Mouse (Mus musculus) cerebellum, postnatal 14 days (tissue): Measurements from ENCODE around the gene Irf8.

Source experiments
- DNase-seq, 2 experiments: peaks; one replicate each; pipeline ENCODE4 v3.0.0; 2021; ENCODE audit warnings: mixed read lengths in 2 of 2

Gene Irf8

DNA sequence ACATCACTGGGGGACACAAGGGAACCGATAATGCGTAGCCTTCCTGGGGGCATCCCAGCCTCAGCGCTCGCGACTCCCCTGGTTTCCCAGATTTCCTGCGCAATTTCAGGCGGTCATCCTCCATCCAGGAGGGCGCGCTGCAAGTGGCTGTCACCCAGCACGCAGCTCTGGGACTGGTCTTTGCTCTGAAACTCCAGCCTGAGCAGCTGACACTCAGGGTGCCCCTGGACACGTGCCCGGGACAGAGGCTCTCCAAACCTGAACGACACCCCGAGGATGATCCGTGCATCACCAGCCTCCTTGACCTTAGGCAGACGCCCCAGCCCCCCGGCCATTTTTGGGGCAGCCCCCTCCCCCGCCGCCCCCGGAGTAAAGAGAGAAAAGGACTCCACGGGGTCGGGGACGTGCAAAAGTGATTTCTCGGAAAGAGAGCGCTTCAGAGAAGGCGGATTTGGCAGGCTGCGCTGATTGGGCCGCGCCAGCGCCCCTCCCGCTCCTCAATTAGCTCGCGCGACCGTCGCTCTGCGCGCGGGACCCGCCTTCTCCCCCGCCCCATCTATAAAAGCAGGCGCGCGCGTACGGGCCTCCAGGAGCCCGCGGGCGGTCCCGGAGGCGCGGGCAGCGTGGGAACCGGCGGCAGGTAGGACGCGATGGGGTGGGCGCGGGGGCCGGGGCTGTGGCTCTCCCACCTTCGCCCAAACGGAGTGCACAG, at the start of gene Irf8:
Gene Irf8 (plus strand): TSS at position 589 of the 712 bp plus-strand sequence.
- DNase-seq: peak; percentile 87

DNA sequence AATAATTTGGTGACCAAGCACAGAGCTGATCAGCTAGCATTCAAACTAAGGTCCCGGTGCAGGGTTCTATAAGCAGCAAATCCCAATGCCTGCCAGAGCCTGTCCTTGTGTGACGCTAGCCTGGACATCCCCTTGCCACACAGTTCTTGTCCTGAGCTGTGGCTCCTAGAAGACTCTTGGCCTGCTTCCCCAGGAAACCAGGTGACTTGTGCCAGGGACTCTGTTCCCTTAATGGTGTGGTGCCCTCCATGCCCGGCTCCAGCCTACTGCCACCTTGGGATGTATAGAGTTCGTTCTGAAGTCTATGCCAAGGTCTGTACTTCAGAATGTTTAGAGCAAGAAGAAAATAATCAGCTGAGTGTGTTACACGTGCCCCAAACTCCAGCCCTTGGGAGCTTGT, 49.6 kb upstream of the Irf8 start:
- no peak for DNase-seq

DNA sequence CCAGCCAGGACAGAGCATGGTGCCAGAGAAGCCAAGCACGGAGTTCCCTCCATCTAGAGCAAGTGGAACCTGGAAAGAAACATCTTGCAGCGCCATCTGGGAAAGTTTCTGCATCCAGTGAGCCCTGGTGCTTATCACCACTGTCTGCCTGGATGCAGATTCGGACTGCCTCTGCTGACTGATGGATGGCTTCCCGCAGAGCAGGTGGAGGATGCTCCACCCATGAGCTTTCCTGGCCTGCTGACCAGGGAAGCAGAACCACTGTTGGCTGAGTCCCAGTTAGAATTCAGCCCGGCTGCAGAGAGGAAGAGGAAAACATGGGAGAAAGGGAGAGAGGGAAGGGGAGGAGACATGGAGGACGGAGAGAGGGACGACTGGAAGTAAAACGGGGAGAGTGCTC, 48.4 kb upstream of the Irf8 start:
- no peak for DNase-seq

DNA sequence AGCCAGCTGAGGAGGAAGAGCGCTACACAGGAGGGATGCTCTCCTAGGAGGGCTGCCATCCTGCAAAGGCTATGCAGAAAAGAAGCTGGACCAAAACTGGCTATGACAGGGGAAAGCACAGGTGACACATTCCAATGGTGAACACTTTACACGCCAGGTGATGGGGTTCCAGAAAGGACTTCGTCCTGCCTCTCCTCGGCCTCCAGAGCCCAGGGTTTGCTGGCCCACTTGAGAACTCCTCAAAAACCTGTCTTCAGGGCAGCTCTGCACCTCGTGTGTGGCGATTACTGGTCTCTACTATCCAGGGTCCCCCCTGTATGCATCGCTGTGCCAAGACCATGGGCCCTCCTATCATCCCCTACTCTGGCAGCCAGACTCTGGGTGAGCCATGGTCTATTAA, 47.6 kb upstream of the Irf8 start:
- no peak for DNase-seq

DNA sequence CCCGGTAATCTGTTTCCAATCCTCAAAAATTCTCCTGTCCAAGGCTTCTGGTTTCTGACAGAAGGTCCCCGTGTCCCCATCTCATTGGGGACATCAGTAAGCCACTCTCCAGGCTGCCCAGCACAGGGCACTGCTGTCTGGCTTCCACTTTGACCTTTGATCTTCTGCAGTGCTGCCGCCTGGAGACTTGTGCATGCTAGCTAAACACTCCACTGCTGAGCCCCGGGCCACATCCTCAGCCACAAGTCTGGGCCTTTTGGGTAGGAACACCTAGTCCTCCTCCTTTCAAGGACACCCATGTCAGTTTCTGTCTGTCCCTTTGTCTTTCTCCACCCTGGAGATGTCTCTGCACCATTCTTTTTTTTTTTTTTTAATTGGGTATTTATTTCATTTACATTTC, 43.2 kb upstream of the Irf8 start:
- no peak for DNase-seq

DNA sequence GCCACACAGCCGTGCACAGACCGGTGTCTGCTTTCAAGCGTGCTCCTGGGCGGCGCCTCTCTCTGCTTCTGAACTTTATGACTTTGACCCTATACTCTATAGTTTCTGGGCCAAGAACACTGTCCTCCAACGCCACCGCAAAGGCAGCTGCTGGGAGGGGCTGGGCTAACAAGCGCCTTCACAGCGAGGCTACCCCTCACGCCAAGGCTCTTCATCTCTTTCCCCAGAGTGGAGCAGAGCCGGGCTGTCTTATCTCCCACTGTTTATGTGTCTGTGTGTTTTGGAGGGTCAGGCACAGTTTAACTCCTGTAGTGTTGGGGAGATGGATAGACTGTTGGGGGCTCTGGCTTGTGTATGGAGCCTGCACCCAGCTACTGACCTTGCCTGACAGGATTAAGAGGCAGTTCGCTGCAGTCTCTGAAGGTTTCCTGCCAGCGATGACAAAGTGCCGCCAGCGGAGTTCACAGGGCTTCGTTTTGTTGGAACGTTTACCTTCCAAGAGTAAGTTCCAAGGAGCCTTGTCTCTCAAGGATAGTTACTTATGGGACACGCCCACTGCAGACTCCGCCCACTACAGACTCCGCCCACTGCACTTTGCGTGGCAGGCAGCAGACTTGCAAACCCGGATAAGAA, 42.2 kb upstream of the Irf8 start:
- no peak for DNase-seq

DNA sequence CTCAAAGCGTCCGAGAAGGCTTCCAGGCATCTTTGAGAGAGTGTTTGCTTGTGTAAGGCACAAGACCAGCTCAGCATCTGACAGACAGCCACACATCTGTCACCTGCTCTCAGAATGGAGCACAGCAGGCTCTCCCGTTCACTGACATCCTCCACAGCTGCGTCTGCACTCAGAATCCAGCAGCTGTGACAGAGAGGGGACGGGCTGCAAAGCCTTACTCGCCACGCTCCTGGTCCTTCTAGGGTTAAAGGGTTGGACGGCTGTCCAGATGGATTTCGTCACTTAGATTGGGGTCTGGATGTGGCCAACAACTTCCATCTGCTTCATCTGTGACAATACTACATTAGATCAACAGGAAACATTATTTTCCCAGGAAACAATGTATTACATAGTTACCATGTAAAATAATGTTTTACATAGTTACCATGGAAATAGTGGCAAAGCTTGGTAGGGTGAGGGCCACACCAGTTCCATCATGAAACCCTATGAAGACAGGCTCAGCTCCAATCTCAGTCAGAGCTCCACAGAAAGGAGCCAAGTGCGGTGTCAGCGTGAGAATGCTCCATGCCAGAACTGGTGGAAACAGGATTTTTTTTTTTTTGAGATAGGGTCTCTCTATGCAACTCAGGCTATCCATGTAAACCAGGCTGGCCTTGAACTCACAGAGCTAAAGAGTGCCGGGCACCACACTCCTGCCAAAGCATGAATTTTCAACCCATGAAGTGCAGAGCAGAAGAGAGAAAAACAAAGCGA, 39.6 kb upstream of the Irf8 start:
- peak; percentile 39 to 41 for DNase-seq

DNA sequence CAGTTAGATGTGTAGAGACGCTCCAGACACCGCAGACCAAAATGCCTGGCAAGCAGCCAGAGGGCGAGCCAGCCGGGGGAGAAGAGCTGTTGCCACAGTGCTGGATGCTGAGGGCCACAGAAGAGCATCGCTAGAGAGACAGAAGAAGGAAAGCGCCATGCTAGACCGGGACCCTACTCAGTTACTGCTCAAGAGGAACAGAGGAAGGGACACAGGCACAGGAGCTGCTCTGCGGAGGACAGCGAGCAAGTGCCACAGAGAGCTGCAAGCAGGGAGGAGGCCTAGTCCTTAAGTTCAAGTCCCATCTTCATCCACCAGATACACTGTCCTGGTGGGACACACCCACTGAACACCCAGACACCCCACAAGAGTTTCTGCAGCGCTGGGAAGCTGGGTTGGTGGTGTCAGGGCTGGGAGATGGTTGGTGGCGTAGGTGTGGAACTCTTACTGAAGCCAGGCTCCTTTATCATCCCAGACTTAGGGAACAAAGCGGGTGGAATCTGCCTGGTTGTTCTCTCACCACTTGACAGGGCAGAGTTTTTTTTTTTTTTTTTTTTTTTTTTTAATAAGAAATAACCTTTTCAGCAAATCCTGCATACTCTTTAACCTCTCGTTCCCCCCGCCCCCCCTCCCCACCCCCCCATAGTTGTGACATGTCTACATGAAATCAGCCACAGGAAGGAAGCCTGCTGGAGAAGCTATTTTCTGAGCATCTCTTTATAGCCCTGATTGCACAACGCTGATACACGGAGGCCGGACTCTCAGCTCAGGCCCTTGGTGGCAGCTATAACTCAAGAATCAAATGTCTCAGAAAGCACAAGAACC, 38.8 kb upstream of the Irf8 start:
- peak; percentile 71 to 76 for DNase-seq

DNA sequence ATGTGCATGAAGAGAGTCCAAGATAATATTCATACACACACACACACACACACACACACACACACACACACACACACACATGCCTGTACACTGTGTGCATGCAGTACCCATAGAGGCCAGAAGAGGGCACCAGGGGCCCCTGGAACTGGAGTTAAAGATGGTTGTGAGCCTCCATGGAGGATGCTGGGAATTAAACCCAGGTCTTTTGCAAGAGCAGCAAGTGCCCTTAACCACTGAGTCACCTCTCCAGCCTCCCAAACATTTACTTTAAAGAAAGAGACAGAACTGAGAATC, 38.2 kb upstream of the Irf8 start:
- DNase-seq: peak in 1 of 2 experiments; percentile 62

DNA sequence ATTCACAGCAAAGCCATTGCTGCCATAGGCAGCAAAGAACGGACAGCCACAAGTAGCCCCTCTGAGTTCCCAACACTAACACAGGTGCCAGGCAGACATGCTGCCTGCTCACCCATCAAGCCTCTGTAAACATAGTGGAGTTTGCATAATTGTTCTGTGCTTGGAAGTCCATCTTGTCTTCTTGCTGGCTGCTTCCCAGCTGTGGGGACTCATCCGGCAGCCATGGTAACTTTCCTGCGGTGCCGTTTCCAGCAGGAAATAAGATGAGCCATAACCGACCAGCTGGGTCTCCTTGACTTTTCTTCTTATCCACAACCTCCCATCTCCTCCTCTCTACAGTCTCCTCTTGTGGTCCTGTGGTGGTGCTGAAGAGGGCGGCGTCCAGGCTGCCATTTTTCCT, 37.7 kb upstream of the Irf8 start:
- DNase-seq: no peak

DNA sequence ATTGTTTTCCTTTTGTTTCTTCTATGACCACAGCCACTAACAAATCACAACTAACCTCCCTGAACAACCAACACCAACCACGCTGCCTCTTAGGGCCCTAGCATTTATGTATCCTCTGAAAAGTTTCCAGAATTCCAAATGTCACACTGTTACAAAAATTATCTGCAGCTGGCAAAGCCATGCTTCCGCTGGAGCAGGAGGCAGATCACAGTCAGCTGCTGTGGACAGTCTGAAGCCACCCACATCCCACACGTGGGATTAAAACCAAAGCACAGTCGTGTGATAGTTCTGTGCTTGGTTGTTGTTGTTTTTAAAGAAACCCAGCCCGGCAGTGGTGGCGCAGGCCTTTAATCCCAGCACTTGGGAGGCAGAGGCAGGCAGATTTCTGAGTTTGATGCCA, 37.1 kb upstream of the Irf8 start:
- DNase-seq: no peak

DNA sequence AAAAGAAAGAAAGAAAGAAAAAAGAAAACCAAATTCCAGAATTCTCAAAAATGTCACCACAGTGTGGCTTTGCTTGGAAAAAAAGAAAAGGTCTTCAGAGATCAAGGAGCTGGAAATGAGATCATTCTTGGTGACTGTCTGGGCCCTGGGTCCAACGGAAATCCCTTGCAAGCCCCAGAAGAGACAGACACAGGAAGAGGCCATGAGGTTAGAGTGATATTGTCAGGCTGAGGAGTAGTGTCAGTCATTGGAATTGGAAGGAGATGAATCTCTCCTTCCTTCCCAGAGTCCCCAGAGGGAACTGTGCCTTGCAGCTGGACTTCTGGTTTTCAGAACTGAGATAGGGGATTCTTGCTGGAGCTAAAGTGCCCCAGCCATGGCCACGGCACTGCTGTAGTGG, 36.6 kb upstream of the Irf8 start:
- DNase-seq: no peak

DNA sequence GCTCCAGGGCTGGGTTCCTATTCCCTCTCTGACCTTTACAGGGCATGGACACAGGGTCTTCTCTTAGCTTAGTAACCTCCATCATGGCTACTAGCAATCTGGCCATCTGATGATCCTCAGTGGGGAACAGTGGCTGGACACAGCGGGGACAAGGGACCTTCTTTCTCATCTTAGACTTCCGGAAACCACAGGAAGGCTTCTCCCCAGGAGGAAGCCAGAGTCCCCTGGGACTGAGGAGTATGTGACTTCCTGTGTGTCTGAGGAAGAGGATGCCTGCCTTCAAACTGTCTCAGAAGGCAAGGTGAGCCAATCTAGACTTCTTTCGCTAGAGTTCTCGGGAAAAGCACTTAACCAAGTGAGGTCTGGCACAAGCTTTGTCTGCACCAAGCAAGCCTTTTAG, 36.1 kb upstream of the Irf8 start:
- no peak for DNase-seq

DNA sequence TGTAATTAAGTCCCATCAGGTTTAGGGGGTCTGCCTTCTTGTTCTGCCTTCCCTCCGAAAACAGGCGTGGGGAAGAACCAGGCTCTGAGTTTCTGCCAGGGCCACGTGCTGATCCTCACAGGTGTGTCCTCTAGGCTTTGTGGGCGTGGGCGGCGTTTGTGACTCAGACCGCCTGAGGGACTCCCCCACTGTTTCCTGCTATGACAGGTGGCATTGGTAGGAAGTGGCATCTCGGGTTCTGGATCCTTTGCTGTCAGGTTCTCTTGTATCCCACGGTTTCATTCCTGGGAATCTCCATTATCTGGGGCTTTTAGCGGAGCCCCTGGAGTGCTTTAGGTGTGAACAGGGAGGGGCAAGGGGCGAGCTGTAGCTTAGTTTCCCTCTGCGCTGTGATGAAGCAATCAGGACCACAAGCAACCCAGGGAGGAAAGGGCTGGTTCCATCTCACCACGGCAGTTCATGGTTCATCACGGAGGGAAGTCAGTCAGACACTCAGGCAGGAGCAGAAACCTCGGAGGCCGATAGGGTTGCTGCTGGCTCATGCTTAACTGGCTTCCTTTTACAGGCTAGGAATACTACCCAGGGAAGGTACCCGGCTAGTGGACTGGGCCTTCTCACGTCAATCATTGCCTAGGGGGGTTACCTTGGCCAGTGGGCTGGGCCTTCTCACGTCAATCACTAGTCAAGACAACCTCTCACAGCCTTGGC, 34.2 kb upstream of the Irf8 start:
- no peak for DNase-seq

DNA sequence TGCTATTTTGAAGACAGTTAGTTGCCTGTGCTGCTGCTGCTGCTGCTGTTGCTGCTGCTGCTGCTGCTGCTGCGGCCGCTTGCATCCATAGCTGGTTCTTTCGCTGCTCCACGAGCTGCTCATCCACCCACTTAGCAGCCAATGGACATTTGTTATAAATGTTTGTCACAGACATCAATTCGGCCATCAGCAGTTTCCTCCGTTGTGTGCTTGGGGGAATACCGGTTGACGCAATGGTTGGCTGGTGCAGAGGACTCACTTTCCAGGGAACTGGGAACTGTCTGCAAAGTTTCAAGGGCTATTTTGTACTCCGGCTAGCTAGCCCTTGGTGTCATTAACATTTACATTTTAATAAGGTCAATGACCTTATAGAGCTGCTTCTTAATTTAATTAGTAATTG, 32.0 kb upstream of the Irf8 start:
- no peak for DNase-seq

DNA sequence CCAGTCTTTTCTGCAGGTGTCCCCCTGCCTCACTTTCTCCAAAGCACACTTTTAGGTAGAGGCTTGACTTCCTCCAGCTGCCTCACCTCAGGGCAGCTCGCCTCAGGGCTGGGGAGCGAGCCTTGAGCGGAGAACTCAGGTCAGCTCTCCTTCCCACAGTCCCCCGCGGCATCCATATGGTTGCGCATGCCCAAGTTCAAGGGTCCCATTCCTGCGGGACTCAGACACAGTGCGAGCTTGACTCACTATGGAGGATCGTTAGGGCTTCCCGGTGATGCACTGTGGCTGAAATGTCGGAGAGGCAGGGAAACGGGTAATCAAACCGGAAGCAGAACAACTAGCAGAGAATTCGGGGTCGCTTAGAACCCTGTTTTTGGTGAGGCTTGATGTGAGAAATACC, 31.0 kb upstream of the Irf8 start:
- no peak for DNase-seq

DNA sequence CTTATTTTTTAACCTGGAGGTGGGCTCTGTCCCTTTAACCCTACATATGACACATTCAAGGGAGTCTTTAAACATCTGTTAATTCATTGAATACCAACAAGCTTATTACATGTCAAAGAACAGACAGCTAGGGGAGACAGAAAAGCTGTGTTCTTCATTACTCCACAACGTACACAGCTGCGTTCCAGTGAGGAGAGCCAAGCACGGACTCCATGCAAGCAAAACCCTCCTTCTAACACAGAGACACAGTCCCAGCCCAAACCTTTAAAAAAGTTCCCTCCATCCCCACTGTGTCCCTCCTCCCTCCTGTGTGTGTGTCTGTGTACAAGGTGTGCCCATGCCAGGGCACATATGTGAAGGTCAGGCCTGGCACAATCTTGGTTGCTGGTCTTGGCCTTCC, 30.0 kb upstream of the Irf8 start:
- DNase-seq: no peak

DNA sequence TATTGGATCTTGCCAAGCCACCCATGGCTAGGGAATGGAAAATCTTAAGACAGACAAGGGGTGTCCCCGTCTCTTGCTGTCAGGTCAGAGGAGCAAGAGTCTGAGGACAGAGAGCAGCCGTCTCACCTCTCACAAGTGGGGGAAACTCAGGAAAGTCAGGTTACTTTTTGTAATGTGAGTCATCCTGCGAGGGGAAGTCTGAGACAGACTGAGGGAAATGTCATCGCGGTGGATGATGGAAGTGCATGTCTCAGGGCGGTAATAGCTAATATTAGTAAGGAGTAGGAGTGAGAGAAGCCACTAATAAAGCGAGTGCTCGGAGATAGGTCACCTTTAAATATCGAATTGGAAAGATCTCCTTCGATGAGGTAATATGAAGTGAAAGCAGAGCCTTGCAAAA, 27.0 kb upstream of the Irf8 start:
- no peak for DNase-seq

DNA sequence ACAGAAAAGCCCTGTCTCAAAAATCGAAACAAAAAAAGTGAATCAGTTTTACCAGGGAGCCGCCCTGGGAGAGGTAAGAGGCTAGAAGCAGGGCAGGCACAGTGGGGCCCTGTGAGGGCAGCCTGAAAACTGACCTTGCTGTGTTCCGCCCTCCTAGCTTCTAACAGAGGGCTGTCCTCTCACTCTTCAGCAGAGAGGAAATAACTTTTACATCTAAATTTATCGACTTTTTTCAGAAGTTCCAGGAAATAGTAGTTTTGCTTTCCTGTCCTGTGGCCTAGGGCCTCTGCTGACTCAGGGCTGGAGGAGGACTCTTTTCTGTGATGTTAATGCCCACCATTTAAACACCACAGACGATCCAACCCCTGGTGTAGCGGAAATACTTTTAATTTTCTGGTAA, 21.0 kb upstream of the Irf8 start:
- DNase-seq: no peak

DNA sequence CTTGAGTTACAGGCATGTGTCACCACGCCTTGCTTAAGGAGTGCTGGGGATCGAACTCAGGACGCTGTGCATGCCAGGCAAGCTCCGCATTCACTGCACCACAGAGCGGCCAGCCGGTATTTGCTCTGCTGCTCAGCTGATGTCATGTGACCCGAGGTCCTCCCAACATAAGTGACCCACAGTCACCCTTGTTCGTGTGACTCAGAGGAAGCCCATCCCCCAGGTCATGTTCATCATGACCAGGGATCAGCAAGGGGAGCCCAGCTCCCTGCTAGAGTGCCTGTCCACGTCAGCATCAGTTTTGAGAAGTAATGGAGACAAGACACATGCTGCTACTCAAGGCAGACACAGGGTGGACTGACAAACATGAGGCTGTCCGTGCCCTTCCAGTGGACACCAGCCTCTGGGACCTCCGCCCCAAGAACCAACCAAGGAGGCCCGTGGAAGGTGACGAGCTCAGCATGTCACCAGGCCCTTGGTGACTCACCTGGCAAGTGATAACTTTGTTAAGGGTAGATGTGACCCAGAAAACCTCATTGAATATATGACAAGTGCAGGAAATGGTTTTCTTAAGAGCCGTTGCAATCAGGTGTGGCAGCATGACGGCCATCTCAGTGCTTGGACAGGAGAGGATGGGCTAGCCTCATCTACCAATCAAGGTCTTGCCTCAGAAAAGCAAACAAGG, 20.0 kb upstream of the Irf8 start:
- no peak for DNase-seq

DNA sequence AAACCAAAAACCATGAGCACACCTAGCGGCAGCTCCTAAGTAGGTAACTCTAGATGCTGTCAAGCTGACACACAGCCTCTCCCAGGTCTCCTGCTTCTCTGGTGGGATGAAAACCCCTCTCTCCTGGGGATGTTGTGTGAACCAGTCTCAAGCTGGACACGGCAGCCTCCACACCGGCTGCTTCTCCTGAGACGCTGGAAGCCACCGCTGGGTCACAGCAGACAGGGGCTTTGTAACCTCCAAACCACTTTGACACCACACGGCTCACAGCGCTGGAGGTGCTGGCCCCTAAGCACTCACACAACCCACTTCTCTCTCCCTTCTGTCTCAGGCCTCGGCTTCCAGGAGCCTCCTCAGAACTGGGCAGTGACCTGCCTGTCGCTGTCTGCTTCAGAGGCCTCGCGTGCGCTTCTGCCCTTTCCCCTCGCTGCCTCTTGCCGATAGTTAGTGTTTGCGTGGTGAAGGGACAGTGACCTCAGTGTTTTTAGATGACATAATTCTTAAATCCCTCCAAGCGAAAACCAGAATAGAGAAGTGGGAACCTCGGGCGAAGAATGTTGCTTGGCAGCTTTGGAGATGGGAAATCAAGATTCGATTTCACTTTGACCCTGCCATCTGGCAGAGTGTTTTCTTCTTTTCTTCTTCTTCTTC, 16.4 kb upstream of the Irf8 start:
- DNase-seq: no peak

DNA sequence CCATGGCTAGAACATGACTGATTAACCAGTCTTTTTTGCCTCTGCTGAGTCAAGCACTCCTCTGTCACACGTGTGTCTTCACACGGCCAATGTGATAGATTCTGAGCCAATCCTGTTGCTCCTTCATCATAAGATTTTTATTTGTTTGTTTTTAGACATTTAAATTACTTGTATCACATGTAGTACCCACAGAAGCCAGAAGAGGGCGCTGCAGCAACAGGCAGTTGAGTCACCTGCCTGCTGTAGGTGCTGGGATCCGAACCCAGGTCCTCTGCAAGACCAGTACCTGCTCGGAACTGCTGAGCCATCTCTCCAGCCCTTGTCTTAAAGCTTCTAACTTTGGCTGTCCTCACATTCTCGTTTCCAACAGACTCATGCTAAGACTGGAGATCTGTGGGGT, 13.1 kb upstream of the Irf8 start:
- DNase-seq: no peak
